Mouse (Mus musculus) liver, postnatal 0 days (tissue): ENCODE results near the gene Kirrel3. TPM values are rescaled to one million over a fixed set of nuclear protein-coding genes. Genes with fewer than 3 reads are reported as not detected.

Experiments
- ATAC-seq: fragments of 200-750 bp; cut with Nextera tagmentation; 2 replicates; pipeline ENCODE4 v1.8.0; 2017; ENCODE audit warnings: mild to moderate bottlenecking, moderate library complexity
- DNase-seq: peaks from one replicate; pipeline ENCODE4 v3.0.0-alpha.2; 2016
- H3K27ac ChIP-seq: fragments of 300-500 bp; sonication (generic); 2 replicates; pipeline ENCODE4 v1.5.1; 2014; ENCODE audit warnings: antibody characterized with exemption, moderate library complexity, mild to moderate bottlenecking, low read depth
- H3K27me3 ChIP-seq: fragments of 300-500 bp; sonication (generic); 2 replicates; pipeline ENCODE4 v1.6.1; 2014; ENCODE audit warnings: low read length, control low read depth, mixed read lengths; ENCODE audit not compliant: insufficient read depth
- H3K36me3 ChIP-seq: fragments of 300-500 bp; sonication (generic); replicated peaks from 2 replicates; pipeline ENCODE4 v1.6.1; 2014; ENCODE audit warnings: mild to moderate bottlenecking, control low read depth, low read length, moderate library complexity, mixed read lengths; ENCODE audit not compliant: insufficient read depth
- H3K4me1 ChIP-seq: fragments of 300-500 bp; sonication (generic); 2 replicates; pipeline ENCODE4 v1.6.1; 2014; ENCODE audit warnings: antibody characterized with exemption, mild to moderate bottlenecking, control low read depth; ENCODE audit not compliant: insufficient read depth
- H3K4me2 ChIP-seq: fragments of 300-500 bp; sonication (generic); 2 replicates; pipeline ENCODE4 v1.6.1; 2014; ENCODE audit warnings: low read depth, mild to moderate bottlenecking, low read length, moderate library complexity, mixed read lengths
- H3K4me3 ChIP-seq: fragments of 300-500 bp; sonication (generic); 2 replicates; pipeline ENCODE4 v1.5.1; 2014; ENCODE audit warnings: low read depth, low read length
- H3K9ac ChIP-seq: fragments of 300-500 bp; sonication (generic); replicated peaks from 2 replicates; pipeline ENCODE4 v1.6.1; 2014; ENCODE audit warnings: mild to moderate bottlenecking, moderate library complexity
- H3K9me3 ChIP-seq: fragments of 300-500 bp; sonication (generic); 2 replicates; pipeline ENCODE4 v1.6.1; 2016; ENCODE audit warnings: mild to moderate bottlenecking, control low read depth, low read length, mixed read lengths
- CTCF ChIP-seq: sonication (generic); IDR thresholded peaks from 2 replicates; pipeline ENCODE4 v1.5.1; 2016; ENCODE audit warnings: antibody characterized with exemption, low read depth
- EP300 ChIP-seq: IDR thresholded peaks from 2 replicates; pipeline ENCODE4 v1.6.1; 2016; ENCODE audit warnings: antibody characterized with exemption, low read depth, mild to moderate bottlenecking
- WGBS: fragments of 180-500 bp; shearing (Covaris S2); extraction: QIAGEN DNeasy Blood & Tissue Kit; methylation state at CpG from one replicate; pipeline ENCODE4 v1.1.7; 2014; ENCODE audit not compliant: insufficient replicate concordance; 5-methylcytosine and 5-hydroxymethylcytosine counted together
- polyA plus RNA-seq: library from polyadenylated mRNA; unstranded; fragments of >200 nt; fragmentation: Nextera tagmentation; extraction: Ambion mirVana; gene quantifications from 2 replicates; pipeline ENCODE4 v1.2.1, GENCODE M21; 2015

Kirrel3 gene
- polyA plus RNA-seq, 1 experiment from 2014 or later, result 0.07 TPM

DNA sequence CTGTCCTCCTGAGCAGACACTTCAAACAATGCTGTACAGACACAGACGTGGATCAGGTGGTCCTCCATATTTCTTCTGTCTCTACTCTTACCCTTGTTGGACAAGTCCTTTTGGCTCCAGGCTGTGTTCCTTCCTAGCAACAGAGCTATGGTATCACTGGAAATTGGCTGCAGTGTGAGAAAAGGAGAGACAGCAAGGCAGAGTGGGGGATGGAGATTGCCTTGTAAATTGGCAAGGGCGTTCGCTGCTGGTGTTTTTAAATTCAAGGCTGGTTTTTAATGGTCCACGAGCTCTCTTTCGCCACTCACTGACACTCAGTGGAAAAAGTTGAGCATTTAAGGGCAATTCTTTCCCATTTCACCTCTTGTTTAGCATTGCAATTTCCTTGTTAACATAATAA is 27.5 kb upstream of the Kirrel3 start:
- no peaks in the 10 kb centered on the region for H3K9me3 ChIP-seq
- ATAC-seq, result no peak
- no peak overlapping the region for H3K9ac ChIP-seq
- DNase-seq, result no peak
- TF ChIP-seq CTCF (no peak), EP300 (no peak)
- no peaks in the 10 kb centered on the region for H3K4me1 ChIP-seq
- WGBS, result 69% methylated on average over 5 of the region's 5 CpGs
- H3K36me3 ChIP-seq, result no peaks in the 10 kb centered on the region
- no peak overlapping the region for H3K4me3 ChIP-seq
- H3K27ac ChIP-seq, result no peak overlapping the region
- H3K4me2 ChIP-seq, result no peak overlapping the region
- H3K27me3 ChIP-seq, result no peaks in the 10 kb centered on the region

DNA sequence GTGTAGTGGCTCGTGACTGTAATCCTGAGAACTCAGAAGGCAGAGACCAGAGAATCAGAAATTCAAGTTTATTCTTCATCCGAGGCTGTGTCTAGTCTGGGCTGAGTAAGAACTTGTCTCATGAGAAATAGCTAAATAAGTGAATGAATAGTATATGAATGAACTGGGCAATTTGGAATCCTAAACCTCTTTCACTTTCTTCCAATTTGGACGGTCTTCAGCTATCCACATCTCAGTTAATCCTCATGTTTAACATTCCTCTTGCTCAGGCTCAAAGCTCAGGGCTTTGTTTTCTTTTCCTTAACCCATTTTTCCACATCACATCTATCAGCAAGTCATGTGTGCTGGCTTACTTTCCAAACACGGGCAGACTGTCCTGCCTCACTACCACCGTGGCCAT is 25.7 kb upstream of the Kirrel3 start:
- Histone ChIP-seq H3K27ac (no peak overlapping the region), H3K4me1 (no peaks in the 10 kb centered on the region), H3K4me2 (no peak overlapping the region), H3K9me3 (no peaks in the 10 kb centered on the region), H3K9ac (no peak overlapping the region), H3K27me3 (no peaks in the 10 kb centered on the region), H3K36me3 (no peaks in the 10 kb centered on the region), H3K4me3 (no peak overlapping the region)
- TF ChIP-seq CTCF, result no peak
- no peak for TF ChIP-seq EP300
- WGBS, result 57% methylated on average over 5 of the region's 5 CpGs
- no peak for ATAC-seq
- DNase-seq, result no peak

- no peak overlapping the region for H3K9ac ChIP-seq
- DNase-seq (no peak), ATAC-seq (no peak)
- no peak overlapping the region for H3K4me2 ChIP-seq
- no peaks in the 10 kb centered on the region for H3K27me3 ChIP-seq
- H3K36me3 ChIP-seq, result no peaks in the 10 kb centered on the region
- no peak overlapping the region for H3K27ac ChIP-seq
- no peaks in the 10 kb centered on the region for H3K4me1 ChIP-seq
- H3K9me3 ChIP-seq, result no peaks in the 10 kb centered on the region
- WGBS, result 68% methylated on average over 2 of the region's 2 CpGs
- TF ChIP-seq CTCF, result no peak
- H3K4me3 ChIP-seq, result no peak overlapping the region
These were observed 22.0 kb upstream of the Kirrel3 start for GRCm38 (mm10) chr9:34463666-34464065.

DNA sequence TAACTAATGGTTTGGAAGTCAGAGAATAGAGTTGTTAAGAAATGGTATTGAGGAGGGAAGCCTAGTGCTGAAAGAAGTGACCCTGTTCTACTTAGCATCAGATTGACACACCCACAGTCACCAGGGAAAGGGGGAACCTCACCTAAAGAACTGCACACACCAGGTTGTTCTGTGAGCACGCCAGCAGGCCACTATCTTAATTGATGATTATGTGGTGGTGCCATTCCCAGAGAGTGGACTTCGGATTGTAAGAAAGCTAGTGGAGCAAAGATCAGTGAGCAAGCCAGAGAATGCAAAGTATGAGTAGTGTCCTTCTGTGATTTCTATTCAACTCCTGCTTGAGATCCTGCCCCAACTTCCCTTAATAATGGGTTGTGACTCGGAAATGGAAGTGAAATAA is 19.6 kb upstream of the Kirrel3 start:
- Histone ChIP-seq H3K4me3 (no peak overlapping the region), H3K27me3 (no peaks in the 10 kb centered on the region), H3K9ac (no peak overlapping the region), H3K4me1 (no peaks in the 10 kb centered on the region), H3K9me3 (no peaks in the 10 kb centered on the region), H3K4me2 (no peak overlapping the region), H3K36me3 (no peaks in the 10 kb centered on the region), H3K27ac (no peak overlapping the region)
- no peak for DNase-seq
- no peak for ATAC-seq
- no peak for TF ChIP-seq EP300
- no peak for TF ChIP-seq CTCF
- 42% methylated on average over 3 of the region's 3 CpGs for WGBS

DNA sequence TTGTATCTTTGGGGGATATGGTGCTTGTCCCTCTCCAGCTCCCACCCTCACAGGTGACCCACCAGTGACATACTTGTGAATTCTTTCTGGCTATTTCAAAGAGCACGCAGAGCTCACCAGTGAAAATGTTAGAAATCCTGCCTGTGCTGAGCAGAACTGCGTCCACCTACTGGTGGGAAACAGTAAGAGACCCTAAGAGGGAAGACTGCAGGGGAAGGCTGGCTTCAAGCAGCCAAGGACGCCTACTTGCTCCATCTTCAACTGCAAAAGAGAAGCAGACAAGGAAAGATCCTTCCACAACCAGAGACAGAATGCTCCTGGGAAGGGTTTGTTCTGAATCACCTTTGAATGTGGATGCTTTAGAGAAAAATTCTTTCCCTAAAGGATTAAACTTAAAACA is 16.5 kb upstream of the Kirrel3 start:
- H3K4me3 ChIP-seq, result no peak overlapping the region
- TF ChIP-seq CTCF (no peak), EP300 (no peak)
- ATAC-seq (no peak), DNase-seq (no peak)
- H3K27ac ChIP-seq, result no peak overlapping the region
- H3K4me1 ChIP-seq, result no peaks in the 10 kb centered on the region
- no peaks in the 10 kb centered on the region for H3K27me3 ChIP-seq
- no peaks in the 10 kb centered on the region for H3K36me3 ChIP-seq
- H3K9me3 ChIP-seq, result no peaks in the 10 kb centered on the region
- WGBS, result 82% methylated on average over 3 of the region's 3 CpGs
- H3K9ac ChIP-seq, result no peak overlapping the region
- no peak overlapping the region for H3K4me2 ChIP-seq

DNA sequence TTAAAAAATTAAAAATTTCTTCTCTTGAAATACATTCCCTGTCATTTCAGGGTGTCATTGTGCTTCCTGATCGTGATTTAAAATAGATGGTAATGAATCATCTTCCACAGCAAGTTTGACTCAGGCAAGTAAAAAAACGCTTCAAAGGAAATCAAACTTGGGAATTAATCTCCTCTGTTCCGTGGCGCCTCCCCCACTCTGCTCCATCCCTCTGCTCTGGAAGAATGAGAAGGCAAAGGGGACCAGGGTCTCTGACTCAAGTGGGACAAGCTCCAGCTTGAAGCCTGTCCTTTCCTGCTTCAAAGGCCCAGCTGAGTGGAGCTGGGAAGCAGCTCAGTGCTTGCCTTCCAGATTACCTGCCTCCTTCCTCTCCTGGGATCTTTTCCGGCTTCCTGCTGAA is 9.5 kb upstream of the Kirrel3 start:
- ATAC-seq, result no peak
- DNase-seq, result no peak

DNA sequence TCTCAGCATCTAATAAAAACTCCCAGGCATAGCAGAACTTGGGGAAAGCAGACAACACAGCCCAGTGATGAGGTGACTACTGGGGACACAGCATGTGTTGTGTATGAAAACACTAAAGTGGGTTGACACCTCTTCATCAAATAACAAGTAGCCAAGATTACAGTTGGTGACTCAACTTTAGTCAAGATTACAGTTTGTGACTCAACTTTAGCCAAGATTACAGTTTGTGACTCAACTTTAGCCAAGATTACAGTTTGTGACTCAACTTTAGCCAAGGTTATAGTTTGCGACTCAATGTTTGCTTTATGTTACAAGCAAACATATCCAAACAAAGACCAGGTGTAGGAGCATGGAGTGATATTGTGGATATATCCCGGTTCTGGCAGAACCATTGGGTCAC is 7.2 kb upstream of the Kirrel3 start:
- Histone ChIP-seq H3K4me2 (no peak overlapping the region), H3K4me1 (no peaks in the 10 kb centered on the region), H3K27ac (no peak overlapping the region), H3K36me3 (no peaks in the 10 kb centered on the region), H3K9ac (no peak overlapping the region), H3K4me3 (no peak overlapping the region), H3K9me3 (no peaks in the 10 kb centered on the region), H3K27me3 (no peaks in the 10 kb centered on the region)
- ATAC-seq, result no peak
- DNase-seq, result no peak
- TF ChIP-seq CTCF, result no peak
- no peak for TF ChIP-seq EP300
- WGBS, result 64% methylated on average over 2 of the region's 2 CpGs

More for the DNA sequence above, 9.5 kb upstream of the Kirrel3 start:
- H3K36me3 ChIP-seq, result no peaks in the 10 kb centered on the region
- H3K4me1 ChIP-seq, result no peaks in the 10 kb centered on the region
- H3K27ac ChIP-seq, result no peak overlapping the region
- WGBS, result 47% methylated on average over 5 of the region's 5 CpGs
- H3K9ac ChIP-seq, result no peak overlapping the region
- no peaks in the 10 kb centered on the region for H3K9me3 ChIP-seq
- H3K4me3 ChIP-seq, result no peak overlapping the region
- TF ChIP-seq CTCF (no peak), EP300 (no peak)
- no peak overlapping the region for H3K4me2 ChIP-seq
- H3K27me3 ChIP-seq, result no peaks in the 10 kb centered on the region
